Mouse (Mus musculus): Measurements from ENCODE around the gene Atp1a3. TPM values are rescaled to one million over a fixed set of nuclear protein-coding genes. Genes with fewer than 3 reads are reported as not detected.
"Not testable (repeated sequence)": the region's sequence is repeated elsewhere in the genome, so short reads cannot be mapped to it uniquely, and the experiment has no call there.

The Atp1a3 gene
- 3.4 and 3.6 TPM in 2 replicates for polyA plus RNA-seq (2015; fragmentation: Nextera tagmentation; extraction: Ambion mirVana)

DNA sequence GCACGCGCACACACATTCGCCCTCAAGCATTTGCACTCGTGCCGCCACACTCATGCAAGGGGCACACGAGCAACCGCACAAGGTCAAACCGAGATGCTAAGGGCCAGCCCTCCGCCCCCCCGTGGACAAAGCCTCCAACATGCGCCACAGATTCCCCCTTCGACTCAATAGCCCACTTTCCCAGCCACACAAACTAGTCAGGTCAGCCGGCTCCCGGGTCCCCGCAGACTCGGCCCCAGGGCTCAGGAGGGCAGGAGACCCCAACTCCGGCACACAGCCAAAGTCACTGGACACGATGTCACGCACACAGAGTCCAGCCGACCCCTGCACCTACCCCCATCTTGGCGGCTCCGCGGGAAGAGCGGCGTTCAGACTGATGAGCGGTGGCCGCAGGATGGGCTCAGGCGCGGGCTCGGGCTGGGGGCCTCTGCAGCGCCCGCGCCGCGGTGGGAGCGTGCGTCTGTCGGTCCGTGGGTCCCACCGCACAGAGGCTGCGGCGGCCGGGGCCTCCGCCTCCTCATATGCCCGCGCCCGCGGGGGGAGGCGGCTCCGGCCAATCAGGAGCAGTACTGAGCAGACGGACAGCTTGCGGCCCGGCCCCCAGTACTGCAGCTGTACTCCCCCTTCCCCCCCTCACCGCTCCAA, at the start of gene Atp1a3:
Atp1a3 (minus strand) TSS at position 538 of the 645 bp plus-strand sequence.
- peak within 1 kb of the TSS; percentile 23; the same call in 1 of the 2 replicates for H3K4me3 ChIP-seq (ENCODE audit: low read depth, low read length)
- no peak within 1 kb of the TSS for H3K27ac ChIP-seq (ENCODE audit: low read depth, low read length)
- peaks cover 50% of the 10 kb centered on the region for H3K27me3 ChIP-seq (replicated peaks; ENCODE audit: control insufficient read depth, insufficient read depth, low read length)
- no peak for TF ChIP-seq CTCF (IDR thresholded peaks at IDR 0.05; ENCODE audit: low read depth)
- no peaks in the 10 kb centered on the region; the same call in 1 of the 2 replicates for H3K36me3 ChIP-seq (ENCODE audit: control insufficient read depth, insufficient read depth)
- H3K4me2 ChIP-seq (replicated peaks; ENCODE audit: low read depth) = peak within 1 kb of the TSS; percentile 53
- no peaks in the 10 kb centered on the region for H3K4me1 ChIP-seq (replicated peaks; ENCODE audit: control insufficient read depth, insufficient read depth, low read length)
- H3K9ac ChIP-seq (ENCODE audit: low read depth, low read length) = no peak within 1 kb of the TSS
- WGBS = 2% methylated on average over 54 of the region's 54 CpGs
- H3K9me3 ChIP-seq (ENCODE audit: control insufficient read depth) = no peaks in the 10 kb centered on the region
- no peak for ATAC-seq

GRCm38 (mm10) chr7:25052587-25052986, 46.8 kb upstream of the Atp1a3 start:
- Histone ChIP-seq H3K27me3 (replicated peaks; ENCODE audit: control insufficient read depth, insufficient read depth, low read length) (no peaks in the 10 kb centered on the region), H3K9ac (ENCODE audit: low read depth, low read length) (no peak overlapping the region), H3K27ac (ENCODE audit: low read depth, low read length) (no peak overlapping the region), H3K4me2 (replicated peaks; ENCODE audit: low read depth) (no peak overlapping the region), H3K4me1 (replicated peaks; ENCODE audit: control insufficient read depth, insufficient read depth, low read length) (no peaks in the 10 kb centered on the region), H3K4me3 (ENCODE audit: low read depth, low read length) (no peak overlapping the region), H3K36me3 (ENCODE audit: control insufficient read depth, insufficient read depth) (no peaks in the 10 kb centered on the region; the same call in 1 of the 2 replicates), H3K9me3 (ENCODE audit: control insufficient read depth) (no peaks in the 10 kb centered on the region)
- ATAC-seq = no peak
- TF ChIP-seq CTCF (IDR thresholded peaks at IDR 0.05; ENCODE audit: low read depth) = no peak
- WGBS = 66% methylated on average over 3 of the region's 3 CpGs

- WGBS = 87% methylated on average over 16 of the region's 16 CpGs
- ATAC-seq = no peak
Measured at GRCm38 (mm10) chr7:25049295-25049930, 43.7 kb upstream of the Atp1a3 start.

GRCm38 (mm10) chr7:25047363-25047762, 41.6 kb upstream of the Atp1a3 start:
- H3K9ac ChIP-seq (ENCODE audit: low read depth, low read length) = no peak overlapping the region
- no peaks in the 10 kb centered on the region for H3K4me1 ChIP-seq (replicated peaks; ENCODE audit: control insufficient read depth, insufficient read depth, low read length)
- no peak overlapping the region for H3K4me2 ChIP-seq (replicated peaks; ENCODE audit: low read depth)
- peaks cover 15% of the 10 kb centered on the region; the same call in 1 of the 2 replicates for H3K36me3 ChIP-seq (ENCODE audit: control insufficient read depth, insufficient read depth)
- H3K4me3 ChIP-seq (ENCODE audit: low read depth, low read length) = no peak overlapping the region
- ATAC-seq = no peak
- H3K27ac ChIP-seq (ENCODE audit: low read depth, low read length) = no peak overlapping the region
- no peak for TF ChIP-seq CTCF (IDR thresholded peaks at IDR 0.05; ENCODE audit: low read depth)
- no peaks in the 10 kb centered on the region for H3K9me3 ChIP-seq (ENCODE audit: control insufficient read depth)
- 75% methylated on average over 8 of the region's 8 CpGs for WGBS
- H3K27me3 ChIP-seq (replicated peaks; ENCODE audit: control insufficient read depth, insufficient read depth, low read length) = no peaks in the 10 kb centered on the region

More at GRCm38 (mm10) chr7:25049295-25049930, 43.7 kb upstream of the Atp1a3 start:
- Histone ChIP-seq H3K9ac (ENCODE audit: low read depth, low read length) (no peak overlapping the region), H3K36me3 (ENCODE audit: control insufficient read depth, insufficient read depth) (peaks cover 7% of the 10 kb centered on the region; the same call in 1 of the 2 replicates), H3K4me1 (replicated peaks; ENCODE audit: control insufficient read depth, insufficient read depth, low read length) (no peaks in the 10 kb centered on the region), H3K4me2 (replicated peaks; ENCODE audit: low read depth) (no peak overlapping the region), H3K27ac (ENCODE audit: low read depth, low read length) (no peak overlapping the region), H3K9me3 (ENCODE audit: control insufficient read depth) (no peaks in the 10 kb centered on the region), H3K4me3 (ENCODE audit: low read depth, low read length) (no peak overlapping the region), H3K27me3 (replicated peaks; ENCODE audit: control insufficient read depth, insufficient read depth, low read length) (no peaks in the 10 kb centered on the region)
- TF ChIP-seq CTCF (IDR thresholded peaks at IDR 0.05; ENCODE audit: low read depth) = no peak

GRCm38 (mm10) chr7:25044599-25044998, 38.8 kb upstream of the Atp1a3 start:
- ATAC-seq; H3K27me3 ChIP-seq (replicated peaks; ENCODE audit: control insufficient read depth, insufficient read depth, low read length); H3K4me1 ChIP-seq (replicated peaks; ENCODE audit: control insufficient read depth, insufficient read depth, low read length); H3K9ac ChIP-seq (ENCODE audit: low read depth, low read length); H3K27ac ChIP-seq (ENCODE audit: low read depth, low read length); H3K4me2 ChIP-seq (replicated peaks; ENCODE audit: low read depth); H3K4me3 ChIP-seq (ENCODE audit: low read depth, low read length); H3K9me3 ChIP-seq (ENCODE audit: control insufficient read depth): not testable (repeated sequence)
- WGBS = 67% methylated on average over 7 of the region's 7 CpGs
- H3K36me3 ChIP-seq (ENCODE audit: control insufficient read depth, insufficient read depth) = peaks cover 15% of the 10 kb centered on the region; the same call in 1 of the 2 replicates

DNA sequence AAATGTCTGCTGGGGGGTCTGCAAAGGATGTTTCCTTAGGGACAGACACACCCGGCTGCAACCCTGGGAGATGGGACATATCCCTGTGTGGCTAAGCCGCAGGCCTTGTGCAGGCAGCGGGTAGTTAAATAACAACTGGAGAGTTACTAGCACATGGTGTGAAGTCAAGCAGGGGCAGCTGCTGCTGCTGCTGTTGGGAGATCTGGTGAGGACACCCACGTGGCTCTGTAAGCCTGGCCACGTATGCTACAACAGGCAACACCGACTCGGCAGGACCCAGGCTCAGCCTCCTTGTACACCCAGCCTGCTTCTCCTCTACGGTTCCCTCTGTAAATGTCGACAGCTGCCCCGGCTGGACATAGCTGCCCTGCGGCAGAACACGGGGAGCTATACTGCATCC, 36.2 kb upstream of the Atp1a3 start:
- no peaks in the 10 kb centered on the region for H3K9me3 ChIP-seq (ENCODE audit: control insufficient read depth)
- WGBS = 94% methylated on average over 12 of the region's 12 CpGs
- no peak overlapping the region for H3K4me2 ChIP-seq (replicated peaks; ENCODE audit: low read depth)
- no peaks in the 10 kb centered on the region for H3K27me3 ChIP-seq (replicated peaks; ENCODE audit: control insufficient read depth, insufficient read depth, low read length)
- no peaks in the 10 kb centered on the region for H3K4me1 ChIP-seq (replicated peaks; ENCODE audit: control insufficient read depth, insufficient read depth, low read length)
- no peak overlapping the region for H3K4me3 ChIP-seq (ENCODE audit: low read depth, low read length)
- ATAC-seq = no peak
- TF ChIP-seq CTCF (IDR thresholded peaks at IDR 0.05; ENCODE audit: low read depth) = no peak
- H3K9ac ChIP-seq (ENCODE audit: low read depth, low read length) = no peak overlapping the region
- H3K36me3 ChIP-seq (ENCODE audit: control insufficient read depth, insufficient read depth) = peaks cover 15% of the 10 kb centered on the region; the same call in 1 of the 2 replicates
- no peak overlapping the region for H3K27ac ChIP-seq (ENCODE audit: low read depth, low read length)

All from intestine, postnatal 0 days (tissue).